In the genomic region with DNA sequence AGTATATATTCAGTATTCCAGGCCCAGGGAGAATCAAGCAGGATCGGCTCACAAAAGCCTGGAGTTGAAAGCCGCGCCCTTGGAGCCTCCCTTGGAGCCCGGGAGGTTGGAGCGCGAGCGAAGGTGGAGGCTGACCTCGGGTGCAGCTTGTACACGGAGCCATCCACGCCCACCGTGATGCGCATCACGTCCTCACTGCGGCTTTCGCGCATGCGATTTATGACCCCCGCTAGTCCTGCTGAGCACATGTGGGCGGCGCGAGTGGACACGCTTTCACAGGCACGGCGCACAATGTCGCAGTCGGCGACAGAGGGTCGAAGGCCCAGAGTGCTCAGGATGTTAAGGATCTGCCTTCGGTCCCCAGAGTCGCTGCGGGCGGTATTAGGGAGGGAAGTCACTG, we compare ENCODE assay signal across 9 mouse cellular contexts. TPM values are rescaled to one million over a fixed set of nuclear protein-coding genes. Genes with fewer than 3 reads are reported as not detected.
DNase-seq lines count a peak whose midpoint lies in the region; ATAC-seq lines count a peak whose summit lies in the region.
"Had no signal": no experiment of that assay in that cellular context is flagged by ENCODE, and none has a peak within 500 bp of the region (broad histone marks: within the 10 kb centered on the region; RNA-seq: fewer than 3 reads in every experiment).

No protein-coding gene starts in this region.

- H3K4me2 ChIP-seq in limb, embryonic 12.5 days = peak overlapping the region; percentile 69
- peak overlapping the region; percentile 71 for H3K4me2 ChIP-seq in neural tube, embryonic 13.5 days

- under 1% methylated on average over 32 of the region's 32 CpGs for WGBS in limb, embryonic 12.5 days
- under 1% methylated on average over 32 of the region's 32 CpGs for WGBS in neural tube, embryonic 13.5 days

- H3K4me1 ChIP-seq in limb, embryonic 12.5 days (replicated peaks) = peaks cover 31% of the 10 kb centered on the region
- H3K4me1 ChIP-seq in neural tube, embryonic 13.5 days (replicated peaks) = peaks cover 47% of the 10 kb centered on the region

- no peak for DNase-seq in cerebellum, adult 8-10 months
- DNase-seq in urinary bladder, postnatal 25 days (ENCODE audit: low spot score) = peak; percentile 28
- DNase-seq in urinary bladder, postnatal 10 days (ENCODE audit: low spot score) = no peak
- peak; percentile 34 to 43 for DNase-seq in heart, postnatal 14 days

- no peaks in the 10 kb centered on the region for H3K9me3 ChIP-seq in limb, embryonic 12.5 days
- no peaks in the 10 kb centered on the region for H3K9me3 ChIP-seq in neural tube, embryonic 13.5 days

- ATAC-seq in cerebellum, adult (ENCODE audit: insufficient number of reproducible peaks, low FRiP score, low TSS enrichment) = peak; percentile 74; the same call in 1 of the 2 replicates
- ATAC-seq in limb, embryonic 12.5 days (ENCODE audit: insufficient number of reproducible peaks, insufficient read depth, low FRiP score, low TSS enrichment, low read depth) = peak; percentile 57; the same call in 1 of the 2 replicates
- peak; percentile 79 for ATAC-seq in neural tube, embryonic 13.5 days (ENCODE audit: low read depth)
- ATAC-seq in megakaryocyte-erythroid progenitor cell, adult 5-6 weeks (replicated peaks; ENCODE audit: low FRiP score, low TSS enrichment, poor library complexity, severe bottlenecking) = no peak

- peak overlapping the region; percentile 45 for H3K4me3 ChIP-seq in limb, embryonic 12.5 days (replicated peaks)
- peak overlapping the region; percentile 41 for H3K4me3 ChIP-seq in neural tube, embryonic 13.5 days

- peak overlapping the region; percentile 59 for H3K9ac ChIP-seq in limb, embryonic 12.5 days (replicated peaks)
- peak overlapping the region; percentile 75 for H3K9ac ChIP-seq in neural tube, embryonic 13.5 days

- H3K27me3 ChIP-seq in limb, embryonic 12.5 days = peaks cover 56% of the 10 kb centered on the region
- H3K27me3 ChIP-seq in neural tube, embryonic 13.5 days = peaks cover 22% of the 10 kb centered on the region

- H3K27ac ChIP-seq in limb, embryonic 12.5 days = no peak overlapping the region
- H3K27ac ChIP-seq in neural tube, embryonic 13.5 days (replicated peaks) = peak overlapping the region; percentile 87

- H3K36me3 ChIP-seq in limb, embryonic 12.5 days = no peaks in the 10 kb centered on the region
- no peaks in the 10 kb centered on the region for H3K36me3 ChIP-seq in neural tube, embryonic 13.5 days

- intact Hi-C loops in heart, postnatal 14 days (cut with DNase I) = no loop called here

RNA-seq across cellular contexts. Expression of gene Myl7, which starts 3.4 kb away (rescaled TPM):
- 100 to 1,000 TPM; 304 to 849 TPM for total RNA-seq in heart, postnatal 14 days (2021)
- 1.3 and 2.4 TPM in 2 replicates for polyA plus RNA-seq in limb, embryonic 12.5 days (2016; fragmentation: Nextera tagmentation; extraction: Ambion mirVana)
- 1.7 and 3.5 TPM in 2 replicates for polyA plus RNA-seq in neural tube, embryonic 13.5 days (2015; fragmentation: Nextera tagmentation; extraction: Ambion mirVana)
- total RNA-seq in megakaryocyte-erythroid progenitor cell, adult 5-6 weeks (2014; fragmentation: Nextera tagmentation) = not detected in 2 replicates
- not detected in 2 replicates for total RNA-seq in megakaryocyte-erythroid progenitor cell, adult 5-6 weeks (2017)
- polyA plus RNA-seq: C2C12 had no signal

RNA-seq across cellular contexts. Expression of gene Pold2, which starts 23.9 kb away (rescaled TPM):
- total RNA-seq in heart, postnatal 14 days (2021) = 10 to 100 TPM; 31.0 to 33.0 TPM
- 127 and 129 TPM in 2 replicates for polyA plus RNA-seq in limb, embryonic 12.5 days (2016; fragmentation: Nextera tagmentation; extraction: Ambion mirVana)
- polyA plus RNA-seq in neural tube, embryonic 13.5 days (2015; fragmentation: Nextera tagmentation; extraction: Ambion mirVana) = 52.2 and 59.0 TPM in 2 replicates
- 115 and 138 TPM in 2 replicates for total RNA-seq in megakaryocyte-erythroid progenitor cell, adult 5-6 weeks (2014; fragmentation: Nextera tagmentation)
- 55.7 and 85.8 TPM in 2 replicates for total RNA-seq in megakaryocyte-erythroid progenitor cell, adult 5-6 weeks (2017)

RNA-seq across cellular contexts. Expression of gene Aebp1, which starts 40.2 kb away (rescaled TPM):
- total RNA-seq in heart, postnatal 14 days (2021) = 10 to 100 TPM; 27.1 to 32.5 TPM
- polyA plus RNA-seq in limb, embryonic 12.5 days (2016; fragmentation: Nextera tagmentation; extraction: Ambion mirVana) = 12.5 and 15.2 TPM in 2 replicates
- polyA plus RNA-seq in neural tube, embryonic 13.5 days (2015; fragmentation: Nextera tagmentation; extraction: Ambion mirVana) = 23.6 and 24.7 TPM in 2 replicates
- not detected in 2 replicates for total RNA-seq in megakaryocyte-erythroid progenitor cell, adult 5-6 weeks (2014; fragmentation: Nextera tagmentation)
- not detected in 2 replicates for total RNA-seq in megakaryocyte-erythroid progenitor cell, adult 5-6 weeks (2017)

RNA-seq across cellular contexts. Expression of gene Gck, which starts 47.9 kb away (rescaled TPM):
- 1 to 10 TPM; 4.6 to 6.6 TPM for total RNA-seq in heart, postnatal 14 days (2021)
- 0.78 and 0.90 TPM in 2 replicates for polyA plus RNA-seq in limb, embryonic 12.5 days (2016; fragmentation: Nextera tagmentation; extraction: Ambion mirVana)
- 3.0 and 3.3 TPM in 2 replicates for polyA plus RNA-seq in neural tube, embryonic 13.5 days (2015; fragmentation: Nextera tagmentation; extraction: Ambion mirVana)
- total RNA-seq in megakaryocyte-erythroid progenitor cell, adult 5-6 weeks (2014; fragmentation: Nextera tagmentation) = not detected in 2 replicates
- total RNA-seq in megakaryocyte-erythroid progenitor cell, adult 5-6 weeks (2017) = not detected in 2 replicates
- polyA plus RNA-seq: C2C12 had no signal

RNA-seq across cellular contexts. Expression of gene Ykt6, which starts 53.5 kb away (rescaled TPM):
- total RNA-seq in heart, postnatal 14 days (2021) = 10 to 100 TPM; 72.2 to 75.4 TPM
- polyA plus RNA-seq in limb, embryonic 12.5 days (2016; fragmentation: Nextera tagmentation; extraction: Ambion mirVana) = 52.8 and 57.9 TPM in 2 replicates
- 68.9 and 71.2 TPM in 2 replicates for polyA plus RNA-seq in neural tube, embryonic 13.5 days (2015; fragmentation: Nextera tagmentation; extraction: Ambion mirVana)
- total RNA-seq in megakaryocyte-erythroid progenitor cell, adult 5-6 weeks (2014; fragmentation: Nextera tagmentation) = 31.2 and 37.7 TPM in 2 replicates
- 42.3 and 43.6 TPM in 2 replicates for total RNA-seq in megakaryocyte-erythroid progenitor cell, adult 5-6 weeks (2017)

Comparison
In these comparisons a context has a peak if more than half of its experiments do, and no peak if none do; other contexts are left out.
1. DNase-seq: peak in urinary bladder, postnatal 25 days (single experiment) and heart, postnatal 14 days (2 of 2); none in cerebellum, adult 8-10 months (single experiment) and urinary bladder, postnatal 10 days (single experiment).
2. RNA of gene Myl7, which starts 3.4 kb away (total RNA-seq): 304 to 849 TPM in heart, postnatal 14 days; not detected in megakaryocyte-erythroid progenitor cell, adult 5-6 weeks; every median in the first group is over 100 times any median in the second.
3. RNA of gene Aebp1, which starts 40.2 kb away (total RNA-seq): 27.1 to 32.5 TPM in heart, postnatal 14 days; not detected in megakaryocyte-erythroid progenitor cell, adult 5-6 weeks; every median in the first group is over 10 times any median in the second.